ENCODE assay signal across 8 mouse cellular contexts in the genomic region with DNA sequence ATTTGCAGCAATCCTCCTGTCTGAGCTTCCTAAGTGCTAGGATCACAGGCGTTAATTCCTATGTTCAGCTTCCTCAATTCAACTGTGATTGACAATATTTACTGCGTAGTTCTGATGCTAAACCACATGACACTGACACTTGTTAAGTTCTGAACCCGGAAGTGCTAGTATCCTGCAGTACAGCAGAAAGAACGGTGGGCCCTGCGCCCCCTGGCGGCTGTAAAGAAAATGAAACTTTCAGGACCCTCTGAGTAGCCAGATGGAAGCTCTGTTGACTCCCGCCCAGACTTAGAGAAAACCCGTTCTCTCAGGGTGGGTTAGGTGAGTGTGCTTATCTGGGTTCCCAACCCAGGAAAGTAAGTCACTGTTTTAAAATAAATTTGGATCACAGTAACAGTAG. TPM values are rescaled to one million over a fixed set of nuclear protein-coding genes. Genes with fewer than 3 reads are reported as not detected.
DNase-seq lines count a peak whose midpoint lies in the region; ATAC-seq lines count a peak whose summit lies in the region.

No protein-coding gene starts in this region.

- H3K9ac ChIP-seq in embryonic facial prominence, embryonic 14.5 days (ENCODE audit: low read depth, low read length), result no peak overlapping the region

- no peaks in the 10 kb centered on the region for H3K4me1 ChIP-seq in embryonic facial prominence, embryonic 14.5 days (ENCODE audit: control insufficient read depth, insufficient read depth, low read length)
- H3K4me1 ChIP-seq in megakaryocyte, embryonic 14.5 days, result peaks cover 4% of the 10 kb centered on the region; the same call in 1 of the 2 replicates

- no peak overlapping the region for H3K4me3 ChIP-seq in embryonic facial prominence, embryonic 14.5 days (ENCODE audit: low read depth, low read length)
- peak overlapping the region; percentile 50 for H3K4me3 ChIP-seq in megakaryocyte, embryonic 14.5 days (replicated peaks)

- no peaks in the 10 kb centered on the region for H3K9me3 ChIP-seq in embryonic facial prominence, embryonic 14.5 days (ENCODE audit: control insufficient read depth, low read length)
- no peaks in the 10 kb centered on the region for H3K9me3 ChIP-seq in megakaryocyte, embryonic 14.5 days

- WGBS in embryonic facial prominence, embryonic 14.5 days, result 12% methylated on average over 8 of the region's 8 CpGs

- peak; percentile 74; the same call in 1 of the 2 replicates for ATAC-seq in embryonic facial prominence, embryonic 14.5 days (ENCODE audit: low read depth)

- intact Hi-C loops in heart, postnatal 10 days (cut with DNase I), result loop anchor here (5.0 kb wide), 2 partner anchors 282 to 367 kb away; no protein-coding TSS in a partner anchor

- no peak overlapping the region for H3K4me2 ChIP-seq in embryonic facial prominence, embryonic 14.5 days (ENCODE audit: low read depth, low read length)

- peak; percentile 7 to 31 for DNase-seq in cerebellum, adult 18-20 months
- no peak for DNase-seq in cerebellum, adult 9-11 months
- peak; percentile 84 for DNase-seq in ZHBTc4 (ENCODE audit: low read depth, low spot score)
- DNase-seq in embryonic facial prominence, embryonic 14.5 days (ENCODE audit: low spot score), result peak; percentile 56
- peak; percentile 55 to 65 for DNase-seq in heart, postnatal 10 days
- peak; percentile 75 to 81 for DNase-seq in kidney, postnatal 4 days
- DNase-seq in spleen, postnatal 4 days (ENCODE audit: low spot score in 2 of 2), result peak; percentile 35 to 75

- H3K27ac ChIP-seq in embryonic facial prominence, embryonic 14.5 days (replicated peaks; ENCODE audit: low read depth, low read length), result no peak overlapping the region

- H3K36me3 ChIP-seq in embryonic facial prominence, embryonic 14.5 days (ENCODE audit: control insufficient read depth, insufficient read depth, low read length), result no peaks in the 10 kb centered on the region
- H3K36me3 ChIP-seq in megakaryocyte, embryonic 14.5 days (replicated peaks; ENCODE audit: low read length), result no peaks in the 10 kb centered on the region

- H3K27me3 ChIP-seq in embryonic facial prominence, embryonic 14.5 days (replicated peaks; ENCODE audit: control insufficient read depth, insufficient read depth, low read length), result no peaks in the 10 kb centered on the region
- peaks cover 7% of the 10 kb centered on the region for H3K27me3 ChIP-seq in megakaryocyte, embryonic 14.5 days (replicated peaks)

RNA-seq across cellular contexts. Expression of a gene that starts 7.4 kb away (rescaled TPM):
- polyA plus RNA-seq in embryonic facial prominence, embryonic 14.5 days (2014; fragmentation: Nextera tagmentation; extraction: Ambion mirVana), result 10.7 and 11.1 TPM in 2 replicates
- 1 to 10 TPM; 8.2 to 8.4 TPM for total RNA-seq in heart, postnatal 10 days (2021)
- polyA plus RNA-seq in megakaryocyte, embryonic 14.5 days (2012; ENCODE audit: insufficient read depth, low replicate concordance), result not detected in 2 replicates

RNA-seq across cellular contexts. Expression of a gene that starts 42.6 kb away (rescaled TPM):
- polyA plus RNA-seq in embryonic facial prominence, embryonic 14.5 days (2014; fragmentation: Nextera tagmentation; extraction: Ambion mirVana), result 53.1 and 55.2 TPM in 2 replicates
- total RNA-seq in heart, postnatal 10 days (2021), result 10 to 100 TPM; 37.7 to 43.5 TPM
- polyA plus RNA-seq in megakaryocyte, embryonic 14.5 days (2012; ENCODE audit: insufficient read depth, low replicate concordance), result 7.5 and 32.8 TPM in 2 replicates

Comparison
In these comparisons a context has a peak if more than half of its experiments do, and no peak if none do; other contexts are left out.
1. RNA of a gene that starts 7.4 kb away (polyA plus RNA-seq): 10.7 to 11.1 TPM in embryonic facial prominence, embryonic 14.5 days; not detected in megakaryocyte, embryonic 14.5 days; every median in the first group is over 10 times any median in the second.